Mouse (Mus musculus): ENCODE data around the gene Ndufaf1. TPM values are rescaled to one million over a fixed set of nuclear protein-coding genes. Genes with fewer than 3 reads are reported as not detected.

The Ndufaf1 gene
- 39.5 and 42.4 TPM in 2 replicates for polyA plus RNA-seq (2014; fragmentation: Nextera tagmentation; extraction: Ambion mirVana)

DNA sequence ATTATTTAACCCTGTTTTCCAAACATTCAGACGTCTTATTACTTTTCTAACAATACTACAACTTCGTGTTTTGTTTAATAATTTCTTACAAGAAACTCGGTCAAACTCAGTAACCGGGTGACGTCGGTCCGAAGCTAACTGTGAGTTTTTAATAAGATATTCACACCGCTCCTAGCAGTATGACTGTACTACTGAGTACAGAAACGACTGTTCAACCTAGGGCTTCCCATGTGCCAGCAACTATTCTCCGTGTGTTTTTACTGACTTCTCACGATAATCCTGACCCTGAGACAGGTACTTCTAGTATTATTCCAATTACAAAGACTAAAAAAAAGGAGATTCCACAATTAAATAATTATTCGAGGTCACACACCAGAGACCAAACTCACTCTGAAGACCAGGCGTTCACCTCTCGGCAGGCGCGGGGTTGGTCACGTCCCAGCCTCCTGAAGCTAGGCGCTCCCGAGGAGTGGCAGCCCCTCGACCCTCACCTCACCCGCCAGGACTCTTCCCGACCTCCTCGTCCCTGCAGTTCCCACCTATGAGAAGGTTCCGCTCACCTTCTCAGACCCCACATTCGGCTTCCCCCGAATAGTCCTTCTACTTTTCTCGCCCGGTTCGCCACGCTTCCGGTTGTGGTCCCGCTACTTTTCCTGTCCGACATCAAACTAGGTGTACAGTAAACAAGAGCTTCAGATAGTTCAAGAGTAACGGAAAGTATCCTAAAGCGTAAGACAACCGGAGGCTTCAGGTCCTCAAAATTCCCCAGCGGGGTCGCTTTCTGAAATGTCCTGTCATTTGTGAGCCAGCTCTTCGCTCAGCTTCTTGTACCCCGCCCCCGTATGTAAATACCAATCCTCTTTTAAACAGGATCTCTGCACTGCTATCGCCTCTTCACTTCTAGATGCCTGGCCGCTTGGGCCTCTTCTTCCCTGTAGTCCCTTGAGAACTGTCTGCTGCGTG is at the start of gene Ndufaf1:
Gene Ndufaf1 (minus strand): TSS at position 608 of the 963 bp plus-strand sequence.
- H3K36me3 ChIP-seq (ENCODE audit: control insufficient read depth, insufficient read depth, low read length): 0 out of 2 replicates have a peak, but pooled peaks cover 10% of the 10 kb centered on the region
- no peak within 1 kb of the TSS; the same call in 1 of the 2 replicates for H3K27ac ChIP-seq (ENCODE audit: low read length)
- H3K4me2 ChIP-seq (replicated peaks; ENCODE audit: low read depth, low read length): peak within 1 kb of the TSS; percentile 71
- 1% methylated on average over 44 of the region's 44 CpGs for WGBS
- H3K9me3 ChIP-seq (ENCODE audit: control insufficient read depth, low read depth, low read length): no peaks in the 10 kb centered on the region
- ATAC-seq (ENCODE audit: insufficient number of reproducible peaks, insufficient read depth, low FRiP score, low read depth): peak; percentile 74; the same call in 1 of the 2 replicates
- H3K9ac ChIP-seq (replicated peaks; ENCODE audit: low read depth, low read length): peak within 1 kb of the TSS; percentile 81
- H3K4me3 ChIP-seq (ENCODE audit: low read depth, low read length): peak within 1 kb of the TSS; percentile 89
- no peaks in the 10 kb centered on the region for H3K27me3 ChIP-seq (ENCODE audit: control insufficient read depth, insufficient read depth, low read length)
- H3K4me1 ChIP-seq (ENCODE audit: control insufficient read depth, insufficient read depth, low read length): no peaks in the 10 kb centered on the region; the same call in none of the 2 replicates

GRCm38 (mm10) chr2:119710011-119710410 is 47.4 kb upstream of the Ndufaf1 start:
- Histone ChIP-seq H3K27ac (ENCODE audit: low read length) (no peak overlapping the region), H3K36me3 (ENCODE audit: control insufficient read depth, insufficient read depth, low read length) (peaks cover 45% of the 10 kb centered on the region), H3K4me2 (replicated peaks; ENCODE audit: low read depth, low read length) (no peak overlapping the region), H3K4me1 (ENCODE audit: control insufficient read depth, insufficient read depth, low read length) (no peaks in the 10 kb centered on the region), H3K4me3 (ENCODE audit: low read depth, low read length) (no peak overlapping the region), H3K9ac (replicated peaks; ENCODE audit: low read depth, low read length) (no peak overlapping the region), H3K27me3 (ENCODE audit: control insufficient read depth, insufficient read depth, low read length) (no peaks in the 10 kb centered on the region), H3K9me3 (ENCODE audit: control insufficient read depth, low read depth, low read length) (no peaks in the 10 kb centered on the region)
- 95% methylated on average over 3 of the region's 3 CpGs for WGBS
- no peak for ATAC-seq (ENCODE audit: insufficient number of reproducible peaks, insufficient read depth, low FRiP score, low read depth)

DNA sequence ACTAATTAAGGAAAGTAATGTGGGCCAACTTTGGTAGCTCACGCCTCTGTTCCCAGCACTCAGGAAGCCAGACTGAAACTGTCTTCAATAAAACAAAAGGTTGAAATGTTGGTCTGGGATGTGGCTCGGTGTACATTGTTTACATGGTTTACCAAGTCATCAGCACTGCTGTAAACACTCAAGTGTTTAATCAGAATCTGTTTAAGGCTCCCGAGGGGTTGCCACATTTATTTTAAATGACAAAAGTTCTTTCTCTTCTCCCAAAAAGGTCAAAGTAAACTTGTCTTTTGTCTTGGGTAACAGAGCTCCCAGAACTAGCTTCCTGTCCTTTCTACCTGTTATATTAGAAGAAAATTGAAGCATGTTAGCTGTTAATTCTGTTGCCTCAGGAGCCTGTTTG is 45.0 kb upstream of the Ndufaf1 start:
- H3K4me2 ChIP-seq (replicated peaks; ENCODE audit: low read depth, low read length): no peak overlapping the region
- no peak overlapping the region for H3K9ac ChIP-seq (replicated peaks; ENCODE audit: low read depth, low read length)
- no peaks in the 10 kb centered on the region for H3K9me3 ChIP-seq (ENCODE audit: control insufficient read depth, low read depth, low read length)
- H3K36me3 ChIP-seq (ENCODE audit: control insufficient read depth, insufficient read depth, low read length): peaks cover 44% of the 10 kb centered on the region
- 77% methylated on average over 3 of the region's 3 CpGs for WGBS
- no peak for ATAC-seq (ENCODE audit: insufficient number of reproducible peaks, insufficient read depth, low FRiP score, low read depth)
- no peak overlapping the region for H3K4me3 ChIP-seq (ENCODE audit: low read depth, low read length)
- H3K4me1 ChIP-seq (ENCODE audit: control insufficient read depth, insufficient read depth, low read length): no peaks in the 10 kb centered on the region
- H3K27ac ChIP-seq (ENCODE audit: low read length): no peak overlapping the region
- no peaks in the 10 kb centered on the region for H3K27me3 ChIP-seq (ENCODE audit: control insufficient read depth, insufficient read depth, low read length)

- no peaks in the 10 kb centered on the region for H3K9me3 ChIP-seq (ENCODE audit: control insufficient read depth, low read depth, low read length)
- no peak overlapping the region for H3K27ac ChIP-seq (ENCODE audit: low read length)
- H3K4me1 ChIP-seq (ENCODE audit: control insufficient read depth, insufficient read depth, low read length): no peaks in the 10 kb centered on the region
- H3K4me3 ChIP-seq (ENCODE audit: low read depth, low read length): no peak overlapping the region
- H3K4me2 ChIP-seq (replicated peaks; ENCODE audit: low read depth, low read length): no peak overlapping the region
- no peak overlapping the region for H3K9ac ChIP-seq (replicated peaks; ENCODE audit: low read depth, low read length)
- peaks cover 36% of the 10 kb centered on the region for H3K36me3 ChIP-seq (ENCODE audit: control insufficient read depth, insufficient read depth, low read length)
- no peaks in the 10 kb centered on the region for H3K27me3 ChIP-seq (ENCODE audit: control insufficient read depth, insufficient read depth, low read length)
- WGBS: 87% methylated on average over 2 of the region's 2 CpGs
- ATAC-seq (ENCODE audit: insufficient number of reproducible peaks, insufficient read depth, low FRiP score, low read depth): no peak
Measured at GRCm38 (mm10) chr2:119703171-119703570, 40.5 kb upstream of the Ndufaf1 start.

DNA sequence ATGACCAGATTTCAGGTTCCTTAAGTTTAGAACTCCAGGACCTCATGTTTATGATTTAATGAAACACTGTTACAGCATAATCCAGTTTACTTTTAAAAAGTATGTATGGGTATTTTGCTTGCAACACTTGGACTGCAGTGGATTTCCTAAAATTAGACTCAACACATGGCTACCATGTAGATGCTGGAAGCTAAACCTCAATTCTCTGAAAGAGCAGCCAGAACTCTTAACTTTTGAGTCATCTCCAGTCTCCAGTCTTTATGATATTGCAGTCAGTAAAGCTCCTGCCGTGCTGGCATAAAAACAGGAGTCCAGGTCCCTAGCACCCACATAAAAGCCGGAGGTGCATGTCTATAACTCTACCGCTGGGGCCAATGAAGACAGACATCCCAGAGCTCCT is 37.3 kb upstream of the Ndufaf1 start:
- 91% methylated on average over 3 of the region's 3 CpGs for WGBS

DNA sequence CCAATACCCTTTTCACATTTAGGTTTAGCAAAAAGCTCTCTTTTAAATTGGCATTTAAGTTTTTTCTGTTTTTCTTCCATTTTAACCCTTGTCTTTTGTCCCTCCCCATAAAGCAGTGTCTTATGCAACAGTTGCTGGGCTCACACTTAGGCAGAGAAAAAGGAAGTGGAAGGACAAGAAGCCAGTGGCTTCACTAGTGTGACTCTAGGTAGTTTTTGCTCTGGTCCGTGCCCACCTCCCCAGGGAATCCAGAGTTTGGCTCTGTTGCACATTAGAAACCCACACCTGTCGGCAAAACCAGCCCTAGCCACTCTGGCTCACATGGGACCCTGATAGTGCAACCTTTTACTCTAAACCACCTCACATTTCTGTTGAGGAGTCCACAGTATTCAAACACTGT is 35.8 kb upstream of the Ndufaf1 start:
- 86% methylated on average over 2 of the region's 2 CpGs for WGBS

More for the DNA sequence above, 37.3 kb upstream of the Ndufaf1 start:
- Histone ChIP-seq H3K27me3 (ENCODE audit: control insufficient read depth, insufficient read depth, low read length) (no peaks in the 10 kb centered on the region), H3K27ac (ENCODE audit: low read length) (no peak overlapping the region), H3K4me3 (ENCODE audit: low read depth, low read length) (no peak overlapping the region), H3K9ac (replicated peaks; ENCODE audit: low read depth, low read length) (no peak overlapping the region), H3K36me3 (ENCODE audit: control insufficient read depth, insufficient read depth, low read length) (peaks cover 16% of the 10 kb centered on the region), H3K4me1 (ENCODE audit: control insufficient read depth, insufficient read depth, low read length) (no peaks in the 10 kb centered on the region), H3K4me2 (replicated peaks; ENCODE audit: low read depth, low read length) (no peak overlapping the region), H3K9me3 (ENCODE audit: control insufficient read depth, low read depth, low read length) (no peaks in the 10 kb centered on the region)
- ATAC-seq (ENCODE audit: insufficient number of reproducible peaks, insufficient read depth, low FRiP score, low read depth): no peak

DNA sequence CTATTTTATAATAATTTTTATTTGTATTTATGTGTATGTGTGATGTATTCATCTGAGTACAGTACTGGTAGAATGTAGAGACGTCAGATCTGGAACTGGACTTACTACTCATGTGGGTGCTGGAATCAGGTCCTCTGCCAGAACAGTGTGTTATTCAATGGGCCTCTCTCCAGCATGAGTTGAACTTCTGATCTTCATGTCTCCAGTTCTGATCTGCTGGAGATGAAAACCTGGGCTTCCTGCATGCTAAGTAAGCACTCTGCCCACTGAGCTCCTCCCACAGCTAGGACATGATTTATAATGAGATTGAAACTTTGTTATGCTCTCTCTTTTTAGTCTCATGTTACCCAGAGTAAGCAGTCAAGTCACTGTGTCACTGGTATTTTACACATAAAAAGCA is 33.5 kb upstream of the Ndufaf1 start:
- H3K4me2 ChIP-seq (replicated peaks; ENCODE audit: low read depth, low read length): no peak overlapping the region
- no peak overlapping the region for H3K9ac ChIP-seq (replicated peaks; ENCODE audit: low read depth, low read length)
- H3K27ac ChIP-seq (ENCODE audit: low read length): no peak overlapping the region
- H3K4me3 ChIP-seq (ENCODE audit: low read depth, low read length): no peak overlapping the region
- peaks cover 8% of the 10 kb centered on the region for H3K36me3 ChIP-seq (ENCODE audit: control insufficient read depth, insufficient read depth, low read length)
- no peak for ATAC-seq (ENCODE audit: insufficient number of reproducible peaks, insufficient read depth, low FRiP score, low read depth)
- H3K27me3 ChIP-seq (ENCODE audit: control insufficient read depth, insufficient read depth, low read length): no peaks in the 10 kb centered on the region
- no peaks in the 10 kb centered on the region for H3K9me3 ChIP-seq (ENCODE audit: control insufficient read depth, low read depth, low read length)
- WGBS: 65% methylated on average over 1 of the region's 1 CpGs
- no peaks in the 10 kb centered on the region for H3K4me1 ChIP-seq (ENCODE audit: control insufficient read depth, insufficient read depth, low read length)

More for the DNA sequence above, 35.8 kb upstream of the Ndufaf1 start:
- H3K9ac ChIP-seq (replicated peaks; ENCODE audit: low read depth, low read length): no peak overlapping the region
- H3K4me3 ChIP-seq (ENCODE audit: low read depth, low read length): no peak overlapping the region
- H3K9me3 ChIP-seq (ENCODE audit: control insufficient read depth, low read depth, low read length): no peaks in the 10 kb centered on the region
- no peaks in the 10 kb centered on the region for H3K27me3 ChIP-seq (ENCODE audit: control insufficient read depth, insufficient read depth, low read length)
- H3K36me3 ChIP-seq (ENCODE audit: control insufficient read depth, insufficient read depth, low read length): peaks cover 17% of the 10 kb centered on the region
- H3K4me1 ChIP-seq (ENCODE audit: control insufficient read depth, insufficient read depth, low read length): no peaks in the 10 kb centered on the region
- H3K4me2 ChIP-seq (replicated peaks; ENCODE audit: low read depth, low read length): no peak overlapping the region
- ATAC-seq (ENCODE audit: insufficient number of reproducible peaks, insufficient read depth, low FRiP score, low read depth): no peak
- H3K27ac ChIP-seq (ENCODE audit: low read length): no peak overlapping the region

DNA sequence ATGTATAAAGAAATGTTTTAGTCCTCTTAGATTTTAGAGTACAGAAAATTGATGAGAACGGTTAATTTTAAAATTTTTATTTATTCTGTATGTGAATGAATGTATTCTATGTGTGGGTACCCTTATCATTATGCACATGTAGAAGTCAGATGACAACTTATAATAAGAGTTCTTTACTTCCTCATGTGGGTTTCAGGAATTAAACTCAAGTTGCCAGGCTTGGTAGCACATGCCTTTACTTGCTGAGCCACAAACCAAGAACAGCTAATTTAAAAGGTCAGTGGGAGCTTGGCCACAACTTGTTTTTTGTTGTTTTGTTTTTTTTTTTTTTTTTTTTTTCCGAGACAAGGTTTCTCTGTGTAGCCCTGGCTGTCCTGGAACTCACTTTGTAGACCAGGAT is 32.2 kb upstream of the Ndufaf1 start:
- no peaks in the 10 kb centered on the region for H3K9me3 ChIP-seq (ENCODE audit: control insufficient read depth, low read depth, low read length)
- ATAC-seq (ENCODE audit: insufficient number of reproducible peaks, insufficient read depth, low FRiP score, low read depth): no peak
- no peaks in the 10 kb centered on the region for H3K4me1 ChIP-seq (ENCODE audit: control insufficient read depth, insufficient read depth, low read length)
- H3K9ac ChIP-seq (replicated peaks; ENCODE audit: low read depth, low read length): no peak overlapping the region
- peaks cover 8% of the 10 kb centered on the region for H3K36me3 ChIP-seq (ENCODE audit: control insufficient read depth, insufficient read depth, low read length)
- no peak overlapping the region for H3K4me3 ChIP-seq (ENCODE audit: low read depth, low read length)
- H3K27ac ChIP-seq (ENCODE audit: low read length): no peak overlapping the region
- WGBS: 86% methylated on average over 2 of the region's 2 CpGs
- H3K27me3 ChIP-seq (ENCODE audit: control insufficient read depth, insufficient read depth, low read length): no peaks in the 10 kb centered on the region
- H3K4me2 ChIP-seq (replicated peaks; ENCODE audit: low read depth, low read length): no peak overlapping the region

Measured in stomach, embryonic 14.5 days (tissue).